Mouse (Mus musculus) colon, adult 2 months (tissue): Measurements from ENCODE around the gene Podxl. TPM values are rescaled to one million over a fixed set of nuclear protein-coding genes. Genes with fewer than 3 reads are reported as not detected.

Experiments used
- polyA plus RNA-seq: library from polyadenylated mRNA; depleted of rRNA; stranded (reverse); fragments of >200 nt; gene quantifications from 2 replicates; pipeline ENCODE4 v1.2.3, GENCODE M21; 2012; rRNA removed

Podxl gene
- 20.2 and 24.0 TPM in 2 replicates for polyA plus RNA-seq

DNA sequence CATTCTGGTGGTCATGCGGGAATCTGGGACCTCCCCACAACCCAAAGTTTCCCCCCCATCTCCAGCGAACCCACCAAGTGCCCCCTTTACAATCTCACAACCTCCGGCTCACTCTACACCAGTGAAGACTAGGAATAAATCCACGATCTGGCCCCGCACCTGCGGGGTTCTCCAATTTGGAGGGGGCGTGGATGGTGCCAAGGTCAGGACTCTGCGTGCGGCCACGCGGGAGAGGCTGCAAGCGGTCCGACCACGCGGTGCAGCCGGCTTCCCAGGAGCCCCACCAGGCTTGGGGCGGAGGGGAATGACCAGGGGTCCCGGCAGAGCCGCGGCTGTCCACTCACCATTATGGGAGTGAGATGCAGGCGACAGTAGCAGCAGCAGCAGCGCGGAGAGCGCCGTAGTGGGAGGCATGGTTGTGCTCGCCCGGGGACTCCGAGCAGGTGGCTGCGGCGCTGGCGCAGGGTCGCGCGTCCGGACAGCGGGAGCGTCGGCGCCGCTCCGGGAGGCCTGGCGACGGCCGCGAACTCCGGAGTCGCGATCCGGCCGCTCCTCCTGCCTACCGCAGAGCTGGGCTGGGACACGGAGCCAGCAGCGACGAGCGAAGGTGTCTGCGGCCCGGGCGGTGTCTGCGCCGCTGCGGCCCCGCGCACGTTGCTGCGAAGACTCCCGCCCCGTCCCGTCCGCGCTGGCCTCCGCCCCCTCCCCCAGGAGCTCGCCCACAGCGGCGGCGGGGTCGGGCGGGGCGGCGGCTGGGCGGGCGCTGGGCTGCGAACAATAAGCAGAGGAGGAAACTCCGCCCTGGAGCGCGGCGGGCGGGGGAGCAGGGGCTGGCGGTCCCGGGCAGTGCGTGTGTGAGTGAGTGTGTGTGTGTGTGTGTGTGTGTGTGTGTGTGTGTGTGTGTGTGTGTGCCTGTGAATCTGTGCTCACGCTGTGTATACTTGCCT is at the start of gene Podxl:
Gene Podxl (minus strand): TSS at position 747 of the 947 bp plus-strand sequence.

Other genes with a start within 250 kb of the Podxl start
- 13.3 and 25.4 TPM in 2 replicates for gene Mkln1, start 165.2 kb downstream of the Podxl start, polyA plus RNA-seq